Mouse (Mus musculus) small intestine, adult 2 months (tissue): ENCODE results near the gene Vcp. TPM values are rescaled to one million over a fixed set of nuclear protein-coding genes. Genes with fewer than 3 reads are reported as not detected.

ENCODE experiments used
- H3K27ac ChIP-seq: fragments of 200-500 bp; 2 replicates; pipeline ENCODE4 v1.5.1; 2012; ENCODE audit warnings: low read depth, low read length, control low read depth, inconsistent platforms; ENCODE audit not compliant: insufficient read depth
- H3K27me3 ChIP-seq: fragments of 200-500 bp; 2 replicates; pipeline ENCODE4 v1.6.1; 2012; ENCODE audit warnings: mild to moderate bottlenecking, moderate library complexity, low read length, inconsistent platforms; ENCODE audit not compliant: control insufficient read depth, insufficient read depth
- H3K36me3 ChIP-seq: fragments of 200-500 bp; 2 replicates; pipeline ENCODE4 v1.6.1; 2012; ENCODE audit warnings: mild to moderate bottlenecking, low read length, control low read depth, inconsistent platforms; ENCODE audit not compliant: control insufficient read depth, insufficient read depth
- H3K4me1 ChIP-seq: fragments of 200-500 bp; 2 replicates; pipeline ENCODE4 v1.6.1; 2012; ENCODE audit warnings: low read length, inconsistent platforms, mixed read lengths; ENCODE audit not compliant: control insufficient read depth, insufficient read depth, insufficient read length
- H3K4me3 ChIP-seq: fragments of 200-500 bp; 2 replicates; pipeline ENCODE4 v1.5.1; 2012; ENCODE audit warnings: low read depth, mild to moderate bottlenecking, control low read depth, inconsistent platforms, low read length, moderate library complexity
- CTCF ChIP-seq: fragments of 200-500 bp; IDR thresholded peaks from 2 replicates; pipeline ENCODE4 v1.5.1; 2012; ENCODE audit warnings: low read depth, mild to moderate bottlenecking, control low read depth, inconsistent platforms, low read length, moderate library complexity, mixed read lengths; ENCODE audit not compliant: insufficient replicate concordance, insufficient read length; ENCODE audit errors: extremely low read depth
- POLR2A ChIP-seq: fragments of 200-500 bp; IDR thresholded peaks from 2 replicates; pipeline ENCODE4 v1.6.1; 2012; ENCODE audit warnings: low read depth, mild to moderate bottlenecking, control low read depth, inconsistent platforms, low read length, moderate library complexity
- WGBS: fragments of 180-500 bp; shearing (Covaris S2); methylation state at CpG from one replicate; pipeline ENCODE4 v1.1.7; 2018; 5-methylcytosine and 5-hydroxymethylcytosine counted together
- polyA plus RNA-seq: library from polyadenylated mRNA; depleted of rRNA; stranded (reverse); fragments of >200 nt; gene quantifications from 2 replicates; pipeline ENCODE4 v1.2.3, GENCODE M21; 2012

The Vcp gene
- polyA plus RNA-seq, 1 experiment: 78.2 TPM

DNA sequence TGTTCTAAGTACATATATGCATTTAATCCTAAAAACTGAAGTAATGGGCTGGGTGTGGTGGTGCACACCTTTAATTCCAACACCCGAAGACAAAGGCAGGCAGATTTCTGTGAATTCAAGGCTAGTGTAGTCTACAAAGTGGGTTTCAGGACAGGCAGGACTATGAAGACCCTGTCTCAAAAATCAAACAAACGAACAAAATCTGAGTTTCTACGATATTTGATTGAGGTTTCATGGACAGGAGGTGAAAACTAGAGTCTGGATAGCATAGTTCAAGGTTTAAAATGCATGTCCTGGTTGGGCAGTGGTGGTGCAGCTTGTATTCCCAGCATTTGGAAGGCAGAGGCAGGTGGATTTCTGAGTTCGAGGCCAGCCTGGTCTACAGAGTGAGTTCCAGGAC is 31.0 kb downstream of the Vcp start, which contains the start of gene 1700022I11Rik:
Gene 1700022I11Rik (plus strand): TSS at position 301 of the 400 bp plus-strand sequence.
- Histone ChIP-seq H3K27ac (no peak within 1 kb of the TSS), H3K4me3 (no peak within 1 kb of the TSS)
- 82% methylated on average over 4 of the region's 4 CpGs for WGBS

DNA sequence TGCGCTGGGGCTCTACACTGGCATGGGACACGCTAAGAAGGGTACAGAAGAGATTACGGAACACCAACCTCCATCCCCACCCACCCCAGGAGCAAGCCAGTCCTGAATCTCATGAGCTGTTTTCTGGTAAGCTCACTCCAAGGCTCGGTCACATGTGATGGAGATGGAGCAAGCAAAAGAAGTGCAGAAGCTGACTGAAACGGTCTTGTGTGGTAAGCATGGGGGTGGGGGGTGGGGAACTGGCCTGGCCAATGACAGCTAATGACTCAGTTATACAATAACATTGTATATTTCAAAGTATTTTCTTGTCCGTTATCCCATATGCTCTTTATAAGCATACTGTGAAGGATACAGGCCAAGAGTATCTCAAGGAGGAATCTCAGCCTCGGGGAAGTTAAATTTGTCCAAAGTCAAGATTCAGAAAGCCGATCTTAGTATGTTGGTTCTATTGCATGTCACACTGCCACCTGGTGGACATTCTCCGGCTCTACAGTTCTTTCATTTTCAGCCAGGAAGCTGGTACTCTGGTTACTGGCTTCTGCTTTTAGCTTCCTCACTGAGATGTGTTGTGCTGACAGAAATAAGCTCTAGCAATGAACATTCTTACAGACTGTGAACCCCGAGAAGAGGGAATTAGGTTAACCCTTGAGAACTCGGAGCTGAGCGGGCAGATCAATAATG is 35.1 kb downstream of the Vcp start:
- no peak overlapping the region for H3K27ac ChIP-seq
- no peaks in the 10 kb centered on the region for H3K27me3 ChIP-seq
- TF ChIP-seq POLR2A: no peak
- peak; percentile 9; the same call in 1 of the 2 replicates for TF ChIP-seq CTCF
- no peak overlapping the region for H3K4me3 ChIP-seq
- WGBS: 16% methylated on average over 12 of the region's 12 CpGs
- H3K4me1 ChIP-seq: no peaks in the 10 kb centered on the region
- no peaks in the 10 kb centered on the region for H3K36me3 ChIP-seq

More for the DNA sequence above, 31.0 kb downstream of the Vcp start, which contains the start of gene 1700022I11Rik:
- TF ChIP-seq CTCF (no peak), POLR2A (no peak)
- H3K36me3 ChIP-seq: no peaks in the 10 kb centered on the region
- H3K27me3 ChIP-seq: no peaks in the 10 kb centered on the region
- no peaks in the 10 kb centered on the region for H3K4me1 ChIP-seq

DNA sequence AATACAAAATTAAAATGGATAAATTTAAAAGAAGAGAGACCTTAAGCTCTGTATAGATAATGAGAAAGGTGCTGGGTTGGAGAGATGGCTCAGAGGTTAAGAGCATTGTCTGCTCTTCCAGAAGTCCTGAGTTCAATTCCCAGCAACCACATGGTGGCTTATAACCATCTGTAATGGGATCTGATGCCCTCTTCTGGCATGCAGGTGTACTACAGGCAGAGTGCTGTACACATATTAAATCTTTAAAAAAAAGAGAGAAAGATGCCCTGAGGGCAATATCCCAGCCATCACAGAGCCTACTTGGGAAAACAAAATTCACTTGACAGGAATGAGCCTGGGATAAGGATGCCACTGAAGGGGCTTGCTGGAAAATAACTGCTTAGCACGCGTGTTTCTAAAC is 36.8 kb downstream of the Vcp start:
- 93% methylated on average over 2 of the region's 2 CpGs for WGBS
- Histone ChIP-seq H3K27me3 (no peaks in the 10 kb centered on the region), H3K27ac (no peak overlapping the region), H3K4me1 (no peaks in the 10 kb centered on the region), H3K4me3 (no peak overlapping the region), H3K36me3 (no peaks in the 10 kb centered on the region)
- TF ChIP-seq CTCF (no peak), POLR2A (no peak)

DNA sequence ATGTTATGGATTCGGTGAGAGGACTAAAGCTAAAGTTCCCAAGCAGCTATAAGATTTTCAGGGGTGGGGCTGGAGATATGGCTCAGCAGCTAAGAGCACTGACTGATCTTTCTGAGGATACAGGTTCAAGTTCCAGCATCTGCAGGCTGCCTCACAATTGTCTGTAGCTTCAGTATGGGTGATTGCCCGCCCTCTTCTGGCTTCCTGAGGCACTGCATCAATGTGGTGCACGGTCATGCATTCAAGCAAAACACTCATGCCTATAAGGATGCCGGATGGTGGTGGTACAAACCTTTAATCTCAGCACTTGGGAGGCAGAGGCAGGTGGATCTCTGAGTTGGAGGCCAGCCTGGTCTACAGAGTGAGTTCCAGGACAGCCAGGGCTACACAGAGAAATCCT is 38.7 kb downstream of the Vcp start:
- Histone ChIP-seq H3K27me3 (no peaks in the 10 kb centered on the region), H3K4me1 (no peaks in the 10 kb centered on the region), H3K27ac (no peak overlapping the region), H3K4me3 (no peak overlapping the region), H3K36me3 (no peaks in the 10 kb centered on the region)
- peak; percentile 66; the same call in 1 of the 2 replicates for TF ChIP-seq CTCF
- no peak for TF ChIP-seq POLR2A
- WGBS: 17% methylated on average over 4 of the region's 4 CpGs

DNA sequence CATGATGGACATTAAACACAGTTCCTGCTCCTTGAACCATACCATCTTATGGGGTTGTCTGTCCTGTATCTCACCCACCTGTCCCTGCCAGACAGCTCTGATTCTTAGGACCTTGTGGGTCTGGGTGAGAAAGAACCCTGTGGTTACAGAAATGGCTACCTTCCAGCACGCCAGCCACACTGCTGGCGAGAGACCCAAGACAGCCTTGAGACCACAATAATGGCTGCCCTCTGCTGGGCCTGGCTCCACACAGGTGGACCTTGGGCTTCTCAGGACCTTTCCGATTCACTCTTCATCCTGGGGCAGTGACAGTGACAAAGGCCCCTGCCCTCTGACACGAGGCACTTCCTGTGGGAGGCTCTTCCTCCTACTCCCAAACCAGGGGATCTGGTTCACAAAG is 40.9 kb downstream of the Vcp start:
- WGBS: 56% methylated on average over 4 of the region's 4 CpGs
- Histone ChIP-seq H3K27me3 (no peaks in the 10 kb centered on the region), H3K4me1 (no peaks in the 10 kb centered on the region), H3K4me3 (no peak overlapping the region), H3K27ac (no peak overlapping the region), H3K36me3 (no peaks in the 10 kb centered on the region)
- TF ChIP-seq CTCF: no peak
- no peak for TF ChIP-seq POLR2A

DNA sequence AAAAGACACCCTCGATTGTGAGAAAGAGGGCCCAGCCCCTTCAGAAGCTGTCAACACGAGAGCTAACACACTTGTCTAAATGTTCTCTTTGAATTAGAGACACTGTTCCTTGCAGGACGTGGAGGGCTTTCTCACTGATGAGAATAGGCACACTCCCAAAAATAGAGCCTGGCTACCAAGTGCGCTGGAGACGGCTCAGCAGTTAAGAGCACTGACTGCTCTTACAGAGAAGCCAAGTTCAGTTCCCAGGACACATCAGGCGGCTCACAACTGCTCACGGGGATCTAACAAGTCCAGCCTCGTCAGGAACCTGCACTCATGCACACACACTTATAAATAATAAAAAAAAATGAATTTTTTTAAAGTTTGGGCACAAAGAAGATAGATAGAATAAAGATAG is 41.4 kb downstream of the Vcp start:
- H3K4me1 ChIP-seq: no peaks in the 10 kb centered on the region
- 69% methylated on average over 8 of the region's 8 CpGs for WGBS
- TF ChIP-seq CTCF (no peak), POLR2A (no peak)
- no peak overlapping the region for H3K27ac ChIP-seq
- no peaks in the 10 kb centered on the region for H3K36me3 ChIP-seq
- no peak overlapping the region for H3K4me3 ChIP-seq
- H3K27me3 ChIP-seq: no peaks in the 10 kb centered on the region

DNA sequence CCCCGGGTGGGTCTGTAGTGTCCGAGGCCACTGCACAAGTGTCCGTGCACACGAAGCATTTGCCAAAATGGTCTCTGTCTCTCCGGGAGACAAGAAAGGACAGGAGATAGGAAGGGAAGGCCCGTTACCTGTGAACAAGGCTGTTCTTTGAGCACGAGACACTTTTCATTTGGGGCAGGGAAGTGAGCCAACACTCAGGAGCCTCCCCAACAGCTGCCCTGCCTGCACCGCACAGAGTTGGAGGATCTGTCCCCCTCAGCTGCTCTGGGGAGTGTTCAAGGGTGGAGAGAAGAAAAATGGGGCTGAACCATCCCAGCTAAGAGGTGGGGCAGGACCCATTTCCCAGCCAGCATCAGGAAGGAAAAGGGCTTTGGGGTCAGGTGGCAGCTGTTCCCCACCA is 42.3 kb downstream of the Vcp start:
- Histone ChIP-seq H3K36me3 (no peaks in the 10 kb centered on the region), H3K27me3 (no peaks in the 10 kb centered on the region), H3K4me3 (no peak overlapping the region), H3K27ac (no peak overlapping the region), H3K4me1 (no peaks in the 10 kb centered on the region)
- TF ChIP-seq CTCF (no peak), POLR2A (no peak)
- 84% methylated on average over 8 of the region's 8 CpGs for WGBS
